Mouse (Mus musculus): ENCODE data around the gene Relch.
A peak's percentile ranks its signal among the peaks of the same experiment; 100 is the strongest.
"Not testable (repeated sequence)": the region's sequence is repeated elsewhere in the genome, so short reads cannot be mapped to it uniquely, and the experiment has no call there.

Relch gene

DNA sequence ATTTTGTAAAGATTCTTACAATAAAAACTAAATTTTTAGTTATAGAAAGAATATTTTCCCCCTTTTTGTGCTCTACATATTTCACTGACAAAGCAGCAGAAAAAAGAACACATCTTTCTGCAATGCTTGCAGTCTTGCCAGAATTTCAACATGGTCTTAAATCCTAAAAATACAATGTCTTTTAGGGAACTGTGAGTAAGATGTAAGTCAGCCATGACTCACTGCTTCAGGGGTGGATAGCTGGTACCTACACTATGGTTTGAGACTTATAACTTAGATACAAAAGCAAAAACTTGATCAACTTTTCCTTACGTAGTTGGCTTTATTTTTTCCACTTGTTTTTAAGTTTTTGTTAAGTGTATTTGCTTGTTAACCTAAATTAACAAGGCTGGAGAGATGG lies 78.8 kb downstream of the Relch start:
- no peak for DNase-seq (ENCODE audit: inconsistent ontology term)

DNA sequence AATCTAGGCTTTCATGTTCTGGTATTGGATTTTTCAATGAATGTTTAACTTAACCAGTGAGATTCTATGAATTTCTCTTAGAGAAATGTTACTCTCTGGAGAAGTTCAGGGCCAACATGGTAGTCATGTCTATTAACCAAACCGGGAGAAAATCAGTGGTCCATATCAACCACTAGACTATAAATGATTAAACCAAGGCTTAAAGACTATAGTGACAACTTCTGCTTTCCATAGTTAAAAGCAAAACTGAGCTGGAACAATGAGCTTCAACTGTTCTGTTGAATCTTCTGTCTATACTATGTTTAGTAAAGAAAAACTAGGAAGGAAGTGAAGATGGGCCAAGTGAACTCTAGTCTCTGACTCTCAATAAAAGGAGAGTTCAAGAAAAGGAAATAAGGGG lies 82.8 kb downstream of the Relch start:
- no peak for DNase-seq (ENCODE audit: inconsistent ontology term)

DNA sequence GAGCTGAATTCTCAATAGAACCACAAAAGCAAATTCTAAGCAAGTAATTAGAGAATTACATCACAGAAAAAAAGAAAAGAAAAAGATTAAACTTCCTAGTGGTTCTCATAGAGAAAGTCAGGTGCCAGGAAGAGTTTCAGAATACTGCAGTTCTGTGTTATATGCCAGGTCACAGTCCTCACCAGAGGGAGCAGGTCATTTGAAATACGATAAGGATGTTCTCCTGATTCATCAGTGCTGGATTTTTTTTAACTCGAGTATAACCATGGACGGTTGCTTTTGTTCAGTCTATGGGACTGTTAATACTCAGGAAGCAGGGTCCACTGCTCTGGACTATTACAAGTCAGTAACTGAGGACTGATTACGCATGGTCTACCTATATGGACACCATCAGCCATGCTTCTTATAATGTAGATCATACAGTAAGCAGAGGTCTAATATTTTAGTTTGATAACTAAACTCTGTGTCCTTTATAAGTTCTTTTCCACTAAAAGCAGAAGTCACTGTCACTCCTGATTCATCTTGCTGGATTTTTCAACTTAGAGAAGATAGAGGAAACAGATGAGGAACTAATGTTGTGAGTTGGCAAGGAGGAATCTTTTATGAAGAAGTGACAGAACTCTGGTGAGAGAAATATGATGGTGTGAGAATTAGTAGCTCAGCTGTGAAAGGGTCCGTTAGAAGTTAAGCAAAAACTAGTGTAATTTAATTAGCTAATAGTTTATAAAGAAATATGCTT lies 83.4 kb downstream of the Relch start:
- no peak for DNase-seq (ENCODE audit: inconsistent ontology term)

DNA sequence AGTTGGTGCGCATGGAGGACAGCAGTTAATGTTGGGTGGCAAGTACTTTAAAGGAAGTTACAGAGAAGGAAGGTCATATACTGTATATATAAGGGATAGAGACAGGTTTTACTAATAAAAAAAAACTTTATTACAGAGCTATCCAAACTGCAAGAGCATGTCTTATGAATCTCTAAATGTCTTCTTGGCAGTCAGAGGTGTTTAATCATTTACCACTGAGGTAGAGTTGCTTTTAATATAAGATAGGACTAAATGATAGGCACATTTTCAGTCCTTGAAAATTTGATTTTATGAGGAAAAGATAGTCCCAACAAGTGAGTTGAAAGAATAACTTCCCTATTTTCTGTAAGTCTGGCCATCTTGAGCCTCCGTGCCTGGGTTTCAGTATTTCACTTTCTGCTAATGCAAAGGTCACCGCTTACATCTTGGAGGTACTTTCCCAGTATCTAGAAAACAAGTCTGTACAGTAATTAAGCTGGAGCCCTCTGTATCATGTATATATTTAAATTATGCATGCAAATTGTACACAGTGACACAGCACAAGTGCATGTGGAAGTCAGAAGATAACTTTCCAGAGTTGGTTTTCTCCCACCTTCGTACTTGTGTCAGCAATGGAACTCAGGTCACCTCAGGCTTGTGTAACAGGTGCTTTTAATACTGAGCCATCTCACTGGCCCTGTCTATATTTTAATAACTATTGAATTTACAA lies 84.6 kb downstream of the Relch start:
- no peak for DNase-seq (ENCODE audit: inconsistent ontology term)

DNA sequence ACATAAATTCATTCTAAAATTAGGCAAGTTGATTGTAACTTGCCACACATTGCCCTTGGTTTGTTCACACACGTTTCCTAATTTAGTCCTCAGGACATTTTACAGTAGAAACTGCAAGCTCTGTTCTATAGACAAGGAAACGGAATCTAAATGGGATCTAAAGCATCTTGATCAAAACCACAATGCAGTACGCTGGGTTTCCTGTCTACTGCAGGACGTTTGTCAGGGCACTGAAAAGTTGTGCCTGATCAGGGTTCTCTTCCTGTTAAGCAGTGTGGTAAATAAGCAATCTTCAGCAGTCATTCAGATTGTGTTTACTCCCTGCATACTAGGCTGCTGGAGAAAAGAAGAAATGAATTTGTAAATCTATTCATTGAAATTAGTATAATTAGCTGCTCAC lies 88.5 kb downstream of the Relch start:
- no peak for DNase-seq (ENCODE audit: inconsistent ontology term)

DNA sequence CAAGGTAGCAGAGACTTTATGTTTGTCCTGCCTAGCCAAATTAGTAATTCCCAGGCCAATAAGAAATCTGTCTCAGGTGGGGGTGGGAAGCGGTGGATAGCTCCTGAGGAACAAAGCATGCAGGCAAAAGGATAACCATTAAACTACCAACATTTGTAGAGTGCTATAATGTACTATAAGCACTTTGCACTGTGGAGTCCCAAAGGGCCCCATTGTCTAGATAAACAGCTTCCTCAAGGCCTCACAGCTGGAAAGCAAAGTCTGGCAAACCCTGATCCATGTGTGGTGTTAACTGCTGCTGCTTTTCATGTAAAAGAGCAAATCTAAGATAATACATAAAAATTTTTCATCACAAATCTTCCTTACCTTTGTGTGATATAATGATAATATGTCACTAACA lies 89.3 kb downstream of the Relch start:
- no peak for DNase-seq (ENCODE audit: inconsistent ontology term)

DNA sequence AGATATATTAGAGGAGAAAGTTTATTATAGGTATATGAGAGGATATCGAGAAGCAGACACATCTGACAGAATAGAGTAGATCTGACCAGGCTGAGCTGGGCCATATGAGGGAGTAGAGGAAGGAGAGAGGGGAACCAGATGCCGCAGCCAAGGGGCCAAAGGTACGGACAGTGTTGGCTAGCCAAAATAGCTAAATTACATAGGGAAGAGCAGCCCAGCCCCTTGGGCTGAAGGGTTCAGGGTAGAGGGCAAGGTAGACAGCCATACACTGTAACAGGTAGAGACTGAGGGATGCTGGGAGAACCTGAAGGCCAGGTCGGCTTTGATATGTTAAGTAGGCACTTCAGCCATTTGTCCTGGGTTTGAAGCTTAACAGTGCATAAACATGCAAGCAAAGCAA lies 95.1 kb downstream of the Relch start:
- DNase-seq (ENCODE audit: inconsistent ontology term): no peak

DNA sequence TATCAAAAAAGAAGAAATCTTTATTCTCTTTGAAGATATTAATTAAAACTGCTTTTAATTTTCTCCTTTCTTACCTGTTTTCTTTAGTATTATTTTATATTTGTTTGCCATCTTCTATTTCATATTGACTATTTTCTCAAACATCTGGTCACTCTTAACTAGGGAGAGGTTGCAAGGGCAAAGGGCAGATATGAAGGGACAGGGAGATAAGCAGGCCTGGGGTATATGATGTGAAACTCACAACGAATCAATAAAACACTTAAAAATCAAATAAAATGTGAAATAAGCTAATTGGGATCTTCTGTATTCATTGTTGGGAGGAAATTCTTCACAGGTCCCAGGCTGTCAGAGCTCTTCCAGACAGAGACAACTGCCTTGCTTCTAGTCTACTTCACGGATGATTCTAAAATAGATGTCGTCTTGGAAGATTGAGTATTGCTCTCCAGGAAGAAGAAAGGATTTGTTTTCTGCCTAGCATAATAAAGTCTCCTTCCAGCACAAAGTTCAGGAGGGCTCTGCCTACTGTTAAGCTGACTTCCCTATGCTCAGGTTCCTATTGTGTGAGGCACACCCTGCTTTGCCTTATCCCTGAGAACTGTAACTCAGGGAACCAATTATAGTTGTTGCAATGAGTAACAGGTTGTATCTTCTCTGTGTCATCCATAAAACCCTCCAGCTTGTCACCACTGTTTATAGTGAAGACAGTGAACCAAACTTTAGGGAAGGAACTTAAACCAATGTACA lies 95.9 kb downstream of the Relch start:
- DNase-seq (ENCODE audit: inconsistent ontology term): no peak

DNA sequence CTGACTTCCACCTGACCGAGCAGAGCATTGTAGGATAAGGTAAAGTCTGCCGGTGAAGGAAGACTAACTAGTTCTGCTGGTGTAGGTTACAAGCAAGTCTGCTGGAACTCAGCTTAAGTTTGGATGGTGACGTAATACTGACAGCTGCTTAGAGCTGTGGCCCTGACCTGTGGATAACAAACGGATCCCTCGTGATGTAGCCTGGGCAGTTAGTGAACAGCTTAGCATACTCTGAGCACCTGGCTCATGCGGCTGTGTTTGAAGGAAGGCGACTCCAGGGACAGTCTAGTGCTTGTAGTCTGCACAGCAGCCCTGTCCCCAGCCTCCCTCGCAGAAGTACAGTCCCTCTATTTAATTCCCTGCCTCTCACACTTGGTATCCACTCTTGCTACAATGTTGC lies 101.9 kb downstream of the Relch start:
- DNase-seq (ENCODE audit: inconsistent ontology term): no peak

DNA sequence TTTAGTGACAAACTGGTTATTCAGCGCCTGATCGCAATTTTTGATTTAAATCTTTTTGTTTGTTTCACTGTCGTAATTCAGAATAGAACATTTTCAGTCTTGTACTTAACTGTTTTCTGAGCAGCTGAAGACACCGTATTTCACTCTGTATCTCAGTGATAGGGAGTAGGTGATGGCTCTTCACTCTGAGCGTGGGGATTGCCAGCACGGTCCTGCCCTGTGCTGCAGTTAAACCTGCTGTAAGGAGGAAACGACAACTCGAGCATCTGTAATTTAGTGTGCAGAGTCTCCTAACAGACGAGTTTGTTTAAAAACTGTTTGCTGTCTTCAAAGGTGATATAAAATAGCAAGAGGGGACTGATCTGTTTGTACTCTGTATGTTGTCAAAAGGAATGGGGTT lies 102.4 kb downstream of the Relch start:
- not testable (repeated sequence) for DNase-seq (ENCODE audit: inconsistent ontology term)

DNA sequence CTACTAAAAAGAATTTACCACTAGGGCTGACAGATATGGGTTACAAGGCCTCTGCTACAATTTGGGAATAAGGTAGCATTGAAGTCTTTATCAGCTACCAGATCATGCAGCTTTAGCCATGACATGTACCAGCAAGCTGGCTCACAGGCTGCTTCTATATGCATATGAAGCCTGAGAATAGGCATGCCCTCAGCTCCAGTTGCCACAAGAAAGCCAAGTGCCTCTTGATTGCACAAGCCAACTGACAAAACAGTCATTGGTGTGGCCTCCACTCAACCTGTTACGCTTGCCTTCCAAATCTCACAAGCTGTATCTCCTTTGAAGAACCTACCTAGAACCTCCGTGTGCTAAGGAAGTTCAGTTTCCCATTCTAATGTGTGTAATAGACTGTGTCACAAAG lies 104.7 kb downstream of the Relch start:
- DNase-seq (ENCODE audit: inconsistent ontology term): no peak

DNA sequence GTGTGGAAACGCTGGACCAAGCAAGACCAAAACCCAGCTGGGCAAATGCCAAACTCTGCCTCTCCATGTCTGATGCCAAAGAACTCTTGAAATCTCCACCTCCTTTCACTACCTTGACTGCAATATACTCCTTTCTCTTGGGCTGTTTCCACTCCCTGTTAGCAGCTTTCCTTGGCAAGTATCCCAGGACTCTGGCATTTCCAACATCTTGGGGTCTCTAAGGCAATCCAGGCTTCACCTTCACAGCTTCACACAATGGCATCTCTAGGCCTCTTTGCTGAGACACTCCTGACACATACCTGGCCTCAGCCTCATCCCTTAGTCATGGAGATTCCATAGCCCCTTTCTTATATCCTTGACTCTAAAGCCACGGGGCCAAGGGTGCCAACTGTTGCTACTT lies 107.0 kb downstream of the Relch start:
- DNase-seq (ENCODE audit: inconsistent ontology term): no peak

DNA sequence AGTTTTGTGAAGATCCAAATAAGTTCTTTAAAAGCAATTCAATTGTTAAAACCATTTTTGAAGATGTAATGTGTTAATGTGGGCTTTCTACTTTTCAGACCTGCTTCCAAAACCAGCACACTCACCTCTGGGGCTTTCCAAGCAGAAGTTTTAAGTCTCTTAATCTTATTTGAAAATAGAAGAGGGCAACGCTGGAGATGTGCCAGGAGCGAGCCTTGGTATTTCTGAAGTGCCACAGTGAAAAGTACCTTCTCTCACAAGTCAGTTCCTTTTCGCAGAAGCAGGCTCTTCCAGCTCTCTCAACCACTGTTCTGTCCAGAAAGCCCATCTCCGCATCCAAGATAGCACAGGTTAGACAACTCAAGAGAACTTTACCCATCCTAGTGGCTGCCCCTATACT lies 112.8 kb downstream of the Relch start:
- DNase-seq (ENCODE audit: inconsistent ontology term): no peak

DNA sequence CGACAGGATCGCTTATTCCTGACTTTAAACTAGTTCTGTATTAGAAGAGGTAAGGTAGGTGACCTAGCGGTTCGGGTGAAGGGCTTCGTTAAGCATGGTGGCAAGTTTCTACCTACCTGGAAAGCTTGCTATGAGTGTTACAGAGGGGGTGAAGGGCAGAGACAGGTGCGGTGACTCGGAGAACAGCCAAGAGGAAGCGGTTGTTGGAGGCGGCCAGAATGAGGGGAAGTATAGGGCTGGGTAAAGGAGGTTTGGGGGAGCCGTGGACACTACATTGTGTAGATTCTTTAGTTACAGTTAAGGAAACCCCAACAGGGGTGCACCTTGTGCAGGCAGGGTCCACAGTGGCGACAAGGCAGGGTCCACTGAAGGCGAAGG lies 116.4 kb downstream of the Relch start:
- DNase-seq (ENCODE audit: inconsistent ontology term): no peak

DNA sequence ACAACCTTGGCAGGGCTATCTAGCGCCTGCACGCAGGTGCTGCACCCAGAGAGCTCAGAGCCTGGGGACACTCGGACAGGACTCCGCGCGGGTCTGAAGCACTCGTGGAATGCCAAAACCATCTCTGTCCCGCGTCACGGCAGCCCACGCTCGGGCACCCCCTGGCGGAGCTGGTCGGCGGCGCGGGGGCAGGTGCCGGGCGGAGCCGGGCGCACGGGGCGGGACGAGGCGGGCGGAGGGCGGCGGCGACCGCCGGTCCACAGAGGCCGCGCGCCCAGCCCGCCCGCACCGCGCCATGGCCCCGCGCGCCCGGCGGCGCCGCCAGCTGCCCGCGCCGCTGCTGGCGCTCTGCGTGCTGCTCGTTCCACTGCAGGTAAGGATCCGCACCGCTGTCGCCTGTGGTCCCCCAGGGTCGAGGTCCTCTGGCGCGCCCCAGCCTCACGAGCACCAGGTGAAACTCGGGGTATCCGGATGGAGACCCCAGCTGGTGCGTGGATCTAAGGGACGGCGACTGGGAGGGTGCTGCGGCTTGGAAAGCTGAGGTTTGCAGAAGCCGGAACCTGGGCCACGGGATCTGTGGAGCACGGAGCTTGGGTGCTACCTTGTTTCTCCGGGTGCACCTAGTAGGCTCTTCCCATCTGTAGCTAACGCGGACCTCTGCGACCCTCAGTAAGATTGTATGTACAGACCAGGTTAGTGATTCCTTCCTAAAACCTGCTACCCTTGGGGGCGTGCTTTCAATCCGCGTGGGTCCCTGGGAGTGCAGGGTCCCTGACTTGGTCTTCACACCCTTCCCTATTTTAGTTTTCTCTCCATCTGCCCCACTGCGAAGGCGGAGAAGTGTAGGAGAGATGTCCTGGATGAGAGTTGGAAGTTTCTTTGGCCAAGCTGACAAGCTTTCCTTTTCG lies 117.0 kb downstream of the Relch start, which contains the start of gene Tnfrsf11a:
Gene Tnfrsf11a (plus strand): TSS at position 262 of the 908 bp plus-strand sequence.
- peak; percentile 63 for DNase-seq (ENCODE audit: inconsistent ontology term)

DNA sequence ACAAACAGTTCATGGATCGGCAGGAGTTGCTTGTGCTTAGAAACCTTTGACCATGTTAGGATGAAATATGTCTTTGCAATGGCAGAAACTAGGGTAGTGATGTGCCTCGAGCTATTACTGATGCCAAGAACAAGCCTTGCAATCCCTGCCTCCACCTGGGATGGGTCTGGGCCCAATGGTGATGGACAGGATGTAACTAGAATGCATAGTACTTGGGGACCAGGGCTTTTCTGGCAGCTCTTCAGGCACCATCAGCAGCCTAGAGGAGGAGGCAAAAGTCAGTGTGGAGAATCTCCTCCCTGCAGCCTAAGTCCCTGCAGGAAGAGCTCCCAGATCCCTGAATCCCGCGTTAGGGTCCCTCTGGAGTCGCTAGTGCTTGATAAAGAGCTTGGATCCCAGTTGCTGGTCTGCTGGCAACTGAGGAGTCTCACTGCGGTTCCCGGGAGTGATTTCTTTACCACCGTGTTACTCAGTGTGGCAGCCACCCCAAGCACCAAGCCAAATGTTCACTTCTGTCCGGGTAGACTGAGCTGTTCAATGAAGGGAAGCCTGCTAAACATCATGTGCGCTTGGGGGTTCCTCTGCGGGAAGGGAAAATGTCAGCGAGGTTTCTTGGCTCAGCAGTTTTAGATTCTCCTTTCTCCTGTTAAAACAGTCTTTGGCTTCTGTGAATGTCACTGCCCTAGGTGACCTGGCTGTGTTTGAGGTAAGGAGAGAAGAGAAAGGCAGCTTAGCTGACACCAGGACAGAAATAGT lies 117.9 kb downstream of the Relch start:
- DNase-seq (ENCODE audit: inconsistent ontology term): peak; percentile 8

DNA sequence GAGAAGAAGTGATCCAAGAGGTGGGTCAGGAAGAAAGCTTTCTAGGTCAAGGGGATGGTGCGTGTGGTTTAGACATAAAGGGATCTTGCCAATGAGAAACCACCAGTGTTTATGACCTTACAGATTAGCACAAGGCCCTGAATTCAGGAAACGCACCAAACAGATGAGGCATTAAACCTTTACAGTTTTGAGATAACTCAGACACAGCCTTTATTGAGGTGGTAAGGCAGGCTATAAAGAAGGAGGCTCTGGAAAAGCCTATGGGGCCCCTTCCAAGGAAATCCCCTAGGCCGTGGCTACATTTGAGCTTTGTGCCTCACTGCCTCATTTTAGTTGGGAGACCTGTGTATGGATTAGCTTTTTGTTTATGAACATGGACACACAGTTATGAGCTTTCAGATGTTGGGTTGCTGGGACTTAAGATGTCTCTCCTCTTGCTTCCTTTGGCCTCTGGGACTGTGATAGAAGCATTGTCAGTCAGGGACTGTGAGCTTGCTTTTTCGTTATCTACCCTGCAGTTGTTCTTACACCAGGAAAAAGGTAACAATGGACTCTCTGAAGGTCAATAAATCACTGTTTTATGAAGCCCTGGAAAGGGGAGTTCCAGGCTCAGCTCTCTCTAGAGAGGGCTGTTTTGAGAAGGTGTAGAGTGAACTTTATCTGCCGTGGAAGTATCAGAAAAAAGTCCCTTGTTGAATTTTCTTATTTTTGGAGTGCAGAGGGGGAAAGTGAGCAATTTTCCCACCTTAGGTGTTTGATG lies 120.8 kb downstream of the Relch start:
- DNase-seq (ENCODE audit: inconsistent ontology term): no peak

DNA sequence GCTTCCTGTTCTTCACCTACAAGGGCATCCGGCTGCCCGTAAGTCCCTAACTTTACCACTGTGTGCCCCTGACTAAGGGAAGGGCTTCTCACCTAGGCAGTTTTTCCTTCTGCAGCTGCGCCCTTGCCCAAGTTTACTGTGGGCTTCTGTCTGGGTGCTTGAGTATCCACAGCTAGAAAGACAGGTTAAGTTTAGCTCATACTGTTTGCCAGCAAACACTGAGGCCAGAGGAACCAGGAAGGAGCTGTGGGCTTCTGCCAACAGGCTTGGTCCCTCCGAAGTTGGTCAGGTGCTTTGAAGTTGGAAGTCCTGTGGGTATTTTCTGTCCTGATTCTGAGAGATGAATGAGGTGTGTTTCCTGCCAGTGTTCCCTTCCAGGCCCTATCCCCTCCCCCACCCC lies 121.5 kb downstream of the Relch start:
- DNase-seq (ENCODE audit: inconsistent ontology term): no peak

DNA sequence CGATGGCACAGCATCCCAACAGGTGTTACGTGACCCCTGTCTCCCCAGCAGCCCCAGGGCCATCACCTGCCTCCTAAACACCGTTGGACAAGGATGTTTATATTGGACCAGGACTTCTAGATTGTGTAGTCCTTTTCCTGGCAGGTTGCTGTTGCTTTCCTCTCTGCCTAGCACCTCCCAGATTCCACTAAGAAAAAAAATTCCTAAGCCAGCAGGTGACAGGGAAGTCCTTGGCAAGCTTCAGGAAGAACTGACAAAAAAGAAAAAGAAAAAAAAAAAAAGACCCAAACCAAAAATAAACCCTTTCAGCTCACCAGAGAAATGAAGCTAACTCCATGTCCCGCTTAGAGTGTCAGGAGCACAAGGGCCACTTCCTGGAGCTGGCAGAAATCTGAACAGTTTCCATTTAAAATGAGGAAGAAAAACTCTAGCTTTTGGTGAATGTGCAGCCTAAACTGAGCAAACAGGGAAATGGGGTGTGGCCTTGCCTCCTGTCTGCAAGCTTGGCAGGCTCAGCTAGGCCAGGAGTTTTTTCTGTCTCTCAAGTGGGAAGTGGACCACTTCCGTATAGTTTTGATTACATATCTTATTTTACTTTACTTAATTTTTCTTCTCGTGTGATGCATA lies 123.2 kb downstream of the Relch start:
- no peak for DNase-seq (ENCODE audit: inconsistent ontology term)

DNA sequence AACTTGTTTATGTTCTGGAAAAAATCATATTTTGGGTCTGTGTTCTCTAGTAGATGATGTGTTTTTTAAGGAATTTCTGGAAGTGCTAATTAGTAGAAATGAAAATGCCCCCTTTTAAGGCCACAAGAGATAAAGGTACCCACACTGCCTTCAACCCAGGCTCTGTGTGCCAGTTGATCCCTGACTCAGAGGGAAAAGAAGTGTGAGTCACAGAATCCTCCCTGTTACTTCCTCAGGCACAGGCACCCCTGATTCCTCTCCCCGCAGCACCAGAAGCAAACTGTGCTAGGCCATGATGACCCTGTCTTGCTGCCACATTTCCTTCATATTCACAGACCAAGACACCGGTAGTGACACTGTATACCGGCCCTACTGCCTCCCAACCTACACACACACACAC lies 126.4 kb downstream of the Relch start:
- DNase-seq (ENCODE audit: inconsistent ontology term): no peak
